Mouse (Mus musculus): ENCODE results near the gene Lgmn. TPM values are rescaled to one million over a fixed set of nuclear protein-coding genes. Genes with fewer than 3 reads are reported as not detected.

The Lgmn gene
- polyA plus RNA-seq, 1 experiment from 2014 or later: 84.7 TPM

- 70% methylated on average over 3 of the region's 3 CpGs for WGBS
- no peak overlapping the region for H3K4me3 ChIP-seq (ENCODE audit: low read depth, low read length)
- H3K27ac ChIP-seq (ENCODE audit: low read length): no peak overlapping the region
- no peak overlapping the region for H3K4me2 ChIP-seq (replicated peaks; ENCODE audit: low read depth, low read length)
- H3K9ac ChIP-seq (replicated peaks; ENCODE audit: low read depth, low read length): no peak overlapping the region
- ATAC-seq (ENCODE audit: insufficient number of reproducible peaks, insufficient read depth, low FRiP score, low read depth): no peak
- no peaks in the 10 kb centered on the region for H3K9me3 ChIP-seq (ENCODE audit: control insufficient read depth, low read depth, low read length)
- no peaks in the 10 kb centered on the region for H3K4me1 ChIP-seq (ENCODE audit: control insufficient read depth, insufficient read depth, low read length)
- H3K36me3 ChIP-seq (ENCODE audit: control insufficient read depth, insufficient read depth, low read length): no peaks in the 10 kb centered on the region; the same call in 1 of the 2 replicates
- no peaks in the 10 kb centered on the region for H3K27me3 ChIP-seq (ENCODE audit: control insufficient read depth, insufficient read depth, low read length)
Measured at GRCm38 (mm10) chr12:102419544-102419943, 20.1 kb downstream of the Lgmn start.

- Histone ChIP-seq H3K4me2 (replicated peaks; ENCODE audit: low read depth, low read length) (no peak overlapping the region), H3K36me3 (ENCODE audit: control insufficient read depth, insufficient read depth, low read length) (no peaks in the 10 kb centered on the region; the same call in 1 of the 2 replicates), H3K9ac (replicated peaks; ENCODE audit: low read depth, low read length) (no peak overlapping the region), H3K9me3 (ENCODE audit: control insufficient read depth, low read depth, low read length) (no peaks in the 10 kb centered on the region), H3K4me1 (ENCODE audit: control insufficient read depth, insufficient read depth, low read length) (no peaks in the 10 kb centered on the region), H3K27ac (ENCODE audit: low read length) (no peak overlapping the region), H3K27me3 (ENCODE audit: control insufficient read depth, insufficient read depth, low read length) (no peaks in the 10 kb centered on the region), H3K4me3 (ENCODE audit: low read depth, low read length) (no peak overlapping the region)
- no peak for ATAC-seq (ENCODE audit: insufficient number of reproducible peaks, insufficient read depth, low FRiP score, low read depth)
- WGBS: 91% methylated on average over 6 of the region's 6 CpGs
Measured at GRCm38 (mm10) chr12:102417701-102418100, 21.9 kb downstream of the Lgmn start.

GRCm38 (mm10) chr12:102416955-102417510 lies 22.6 kb downstream of the Lgmn start:
- Histone ChIP-seq H3K27ac (ENCODE audit: low read length) (no peak overlapping the region; the same call in 1 of the 2 replicates), H3K4me3 (ENCODE audit: low read depth, low read length) (no peak overlapping the region), H3K4me2 (replicated peaks; ENCODE audit: low read depth, low read length) (no peak overlapping the region), H3K27me3 (ENCODE audit: control insufficient read depth, insufficient read depth, low read length) (no peaks in the 10 kb centered on the region), H3K4me1 (ENCODE audit: control insufficient read depth, insufficient read depth, low read length) (no peaks in the 10 kb centered on the region), H3K36me3 (ENCODE audit: control insufficient read depth, insufficient read depth, low read length) (no peaks in the 10 kb centered on the region; the same call in 1 of the 2 replicates), H3K9me3 (ENCODE audit: control insufficient read depth, low read depth, low read length) (no peaks in the 10 kb centered on the region), H3K9ac (replicated peaks; ENCODE audit: low read depth, low read length) (no peak overlapping the region)
- 71% methylated on average over 7 of the region's 7 CpGs for WGBS
- no peak for ATAC-seq (ENCODE audit: insufficient number of reproducible peaks, insufficient read depth, low FRiP score, low read depth)

GRCm38 (mm10) chr12:102416391-102416837 lies 23.2 kb downstream of the Lgmn start:
- no peaks in the 10 kb centered on the region for H3K4me1 ChIP-seq (ENCODE audit: control insufficient read depth, insufficient read depth, low read length)
- 30% methylated on average over 7 of the region's 7 CpGs for WGBS
- H3K27ac ChIP-seq (ENCODE audit: low read length): no peak overlapping the region; the same call in 1 of the 2 replicates

GRCm38 (mm10) chr12:102414686-102415085 lies 24.9 kb downstream of the Lgmn start:
- H3K9ac ChIP-seq (replicated peaks; ENCODE audit: low read depth, low read length): no peak overlapping the region
- WGBS: 92% methylated on average over 6 of the region's 6 CpGs
- H3K36me3 ChIP-seq (ENCODE audit: control insufficient read depth, insufficient read depth, low read length): no peaks in the 10 kb centered on the region
- no peak overlapping the region for H3K4me3 ChIP-seq (ENCODE audit: low read depth, low read length)
- H3K4me2 ChIP-seq (replicated peaks; ENCODE audit: low read depth, low read length): no peak overlapping the region
- H3K9me3 ChIP-seq (ENCODE audit: control insufficient read depth, low read depth, low read length): no peaks in the 10 kb centered on the region
- H3K4me1 ChIP-seq (ENCODE audit: control insufficient read depth, insufficient read depth, low read length): no peaks in the 10 kb centered on the region
- H3K27me3 ChIP-seq (ENCODE audit: control insufficient read depth, insufficient read depth, low read length): no peaks in the 10 kb centered on the region
- no peak for ATAC-seq (ENCODE audit: insufficient number of reproducible peaks, insufficient read depth, low FRiP score, low read depth)
- no peak overlapping the region for H3K27ac ChIP-seq (ENCODE audit: low read length)

More at GRCm38 (mm10) chr12:102416391-102416837, 23.2 kb downstream of the Lgmn start:
- H3K9me3 ChIP-seq (ENCODE audit: control insufficient read depth, low read depth, low read length): no peaks in the 10 kb centered on the region
- ATAC-seq (ENCODE audit: insufficient number of reproducible peaks, insufficient read depth, low FRiP score, low read depth): peak; percentile 60; the same call in 1 of the 2 replicates
- no peak overlapping the region for H3K4me2 ChIP-seq (replicated peaks; ENCODE audit: low read depth, low read length)
- no peak overlapping the region for H3K9ac ChIP-seq (replicated peaks; ENCODE audit: low read depth, low read length)
- H3K27me3 ChIP-seq (ENCODE audit: control insufficient read depth, insufficient read depth, low read length): no peaks in the 10 kb centered on the region
- no peak overlapping the region for H3K4me3 ChIP-seq (ENCODE audit: low read depth, low read length)
- H3K36me3 ChIP-seq (ENCODE audit: control insufficient read depth, insufficient read depth, low read length): no peaks in the 10 kb centered on the region; the same call in 1 of the 2 replicates

GRCm38 (mm10) chr12:102413171-102413570 lies 26.4 kb downstream of the Lgmn start:
- no peak for ATAC-seq (ENCODE audit: insufficient number of reproducible peaks, insufficient read depth, low FRiP score, low read depth)
- H3K4me2 ChIP-seq (replicated peaks; ENCODE audit: low read depth, low read length): no peak overlapping the region
- no peaks in the 10 kb centered on the region for H3K4me1 ChIP-seq (ENCODE audit: control insufficient read depth, insufficient read depth, low read length)
- no peaks in the 10 kb centered on the region for H3K9me3 ChIP-seq (ENCODE audit: control insufficient read depth, low read depth, low read length)
- H3K9ac ChIP-seq (replicated peaks; ENCODE audit: low read depth, low read length): no peak overlapping the region
- no peak overlapping the region for H3K27ac ChIP-seq (ENCODE audit: low read length)
- no peak overlapping the region for H3K4me3 ChIP-seq (ENCODE audit: low read depth, low read length)
- 86% methylated on average over 13 of the region's 13 CpGs for WGBS
- no peaks in the 10 kb centered on the region for H3K27me3 ChIP-seq (ENCODE audit: control insufficient read depth, insufficient read depth, low read length)
- H3K36me3 ChIP-seq (ENCODE audit: control insufficient read depth, insufficient read depth, low read length): no peaks in the 10 kb centered on the region

- H3K9me3 ChIP-seq (ENCODE audit: control insufficient read depth, low read depth, low read length): no peaks in the 10 kb centered on the region
- no peak overlapping the region for H3K9ac ChIP-seq (replicated peaks; ENCODE audit: low read depth, low read length)
- H3K4me2 ChIP-seq (replicated peaks; ENCODE audit: low read depth, low read length): no peak overlapping the region
- no peak for ATAC-seq (ENCODE audit: insufficient number of reproducible peaks, insufficient read depth, low FRiP score, low read depth)
- no peaks in the 10 kb centered on the region for H3K27me3 ChIP-seq (ENCODE audit: control insufficient read depth, insufficient read depth, low read length)
- H3K4me1 ChIP-seq (ENCODE audit: control insufficient read depth, insufficient read depth, low read length): 0 out of 2 replicates have a peak, but pooled peaks cover 6% of the 10 kb centered on the region
- H3K4me3 ChIP-seq (ENCODE audit: low read depth, low read length): no peak overlapping the region
- no peak overlapping the region for H3K27ac ChIP-seq (ENCODE audit: low read length)
- peaks cover 10% of the 10 kb centered on the region for H3K36me3 ChIP-seq (ENCODE audit: control insufficient read depth, insufficient read depth, low read length)
- 87% methylated on average over 4 of the region's 4 CpGs for WGBS
Measured at GRCm38 (mm10) chr12:102398588-102398987, 41.0 kb downstream of the Lgmn start.

GRCm38 (mm10) chr12:102395998-102396991 lies 43.3 kb downstream of the Lgmn start:
- Histone ChIP-seq H3K9ac (replicated peaks; ENCODE audit: low read depth, low read length) (no peak overlapping the region), H3K9me3 (ENCODE audit: control insufficient read depth, low read depth, low read length) (no peaks in the 10 kb centered on the region), H3K27ac (ENCODE audit: low read length) (peak overlapping the region; percentile 10; the same call in 1 of the 2 replicates), H3K4me1 (ENCODE audit: control insufficient read depth, insufficient read depth, low read length) (0 out of 2 replicates have a peak, but pooled peaks cover 6% of the 10 kb centered on the region), H3K4me3 (ENCODE audit: low read depth, low read length) (no peak overlapping the region), H3K27me3 (ENCODE audit: control insufficient read depth, insufficient read depth, low read length) (no peaks in the 10 kb centered on the region), H3K4me2 (replicated peaks; ENCODE audit: low read depth, low read length) (no peak overlapping the region), H3K36me3 (ENCODE audit: control insufficient read depth, insufficient read depth, low read length) (peaks cover 8% of the 10 kb centered on the region)
- 47% methylated on average over 19 of the region's 19 CpGs for WGBS
- ATAC-seq (ENCODE audit: insufficient number of reproducible peaks, insufficient read depth, low FRiP score, low read depth): no peak

Measured in stomach, embryonic 14.5 days (tissue).